Mouse (Mus musculus): ENCODE measurements around the gene Taar7b. TPM values are rescaled to one million over a fixed set of nuclear protein-coding genes. Genes with fewer than 3 reads are reported as not detected.

Taar7b gene
- polyA plus RNA-seq, 1 experiment from 2014 or later: 0.15 TPM

- 77% methylated on average over 5 of the region's 5 CpGs for WGBS
- no peak for ATAC-seq (ENCODE audit: insufficient number of reproducible peaks, low FRiP score, low TSS enrichment, low read depth)
- Histone ChIP-seq H3K27ac (replicated peaks) (no peak overlapping the region), H3K9me3 (replicated peaks) (no peaks in the 10 kb centered on the region), H3K4me2 (replicated peaks) (no peak overlapping the region), H3K9ac (no peak overlapping the region), H3K36me3 (no peaks in the 10 kb centered on the region), H3K27me3 (no peaks in the 10 kb centered on the region), H3K4me3 (replicated peaks) (no peak overlapping the region), H3K4me1 (no peaks in the 10 kb centered on the region)
Measured at GRCm38 (mm10) chr10:23986419-23986818, 13.3 kb upstream of the Taar7b start.

GRCm38 (mm10) chr10:23993381-23993780 lies 6.4 kb upstream of the Taar7b start, which contains the start of gene Taar7a:
Taar7a (minus strand) TSS chr10:23993481.
- Histone ChIP-seq H3K9me3 (replicated peaks) (no peaks in the 10 kb centered on the region), H3K4me2 (replicated peaks) (no peak within 1 kb of the TSS), H3K4me3 (replicated peaks) (no peak within 1 kb of the TSS), H3K27me3 (no peaks in the 10 kb centered on the region), H3K27ac (replicated peaks) (no peak within 1 kb of the TSS), H3K4me1 (no peaks in the 10 kb centered on the region), H3K36me3 (no peaks in the 10 kb centered on the region), H3K9ac (no peak within 1 kb of the TSS)
- ATAC-seq (ENCODE audit: insufficient number of reproducible peaks, low FRiP score, low TSS enrichment, low read depth): no peak
- 81% methylated on average over 3 of the region's 3 CpGs for WGBS

GRCm38 (mm10) chr10:24006442-24006841 lies 6.7 kb downstream of the Taar7b start:
- H3K9ac ChIP-seq: no peak overlapping the region
- no peak overlapping the region for H3K4me2 ChIP-seq (replicated peaks)
- no peak overlapping the region for H3K4me3 ChIP-seq (replicated peaks)
- no peak overlapping the region for H3K27ac ChIP-seq (replicated peaks)
- H3K9me3 ChIP-seq (replicated peaks): no peaks in the 10 kb centered on the region
- no peak for ATAC-seq (ENCODE audit: insufficient number of reproducible peaks, low FRiP score, low TSS enrichment, low read depth)
- WGBS: 59% methylated on average over 1 of the region's 1 CpGs
- H3K4me1 ChIP-seq: no peaks in the 10 kb centered on the region
- no peaks in the 10 kb centered on the region for H3K36me3 ChIP-seq
- no peaks in the 10 kb centered on the region for H3K27me3 ChIP-seq

- H3K4me1 ChIP-seq: no peaks in the 10 kb centered on the region
- no peak overlapping the region for H3K9ac ChIP-seq
- H3K36me3 ChIP-seq: no peaks in the 10 kb centered on the region
- no peak overlapping the region for H3K4me2 ChIP-seq (replicated peaks)
- WGBS: 54% methylated on average over 2 of the region's 2 CpGs
- no peaks in the 10 kb centered on the region for H3K9me3 ChIP-seq (replicated peaks)
- no peak for ATAC-seq (ENCODE audit: insufficient number of reproducible peaks, low FRiP score, low TSS enrichment, low read depth)
- H3K4me3 ChIP-seq (replicated peaks): no peak overlapping the region
- no peak overlapping the region for H3K27ac ChIP-seq (replicated peaks)
- H3K27me3 ChIP-seq: no peaks in the 10 kb centered on the region
Measured at GRCm38 (mm10) chr10:24007034-24007433, 7.3 kb downstream of the Taar7b start.

GRCm38 (mm10) chr10:24008143-24008542 lies 8.4 kb downstream of the Taar7b start:
- Histone ChIP-seq H3K36me3 (no peaks in the 10 kb centered on the region), H3K27me3 (no peaks in the 10 kb centered on the region), H3K4me1 (no peaks in the 10 kb centered on the region), H3K4me2 (replicated peaks) (no peak overlapping the region), H3K27ac (replicated peaks) (no peak overlapping the region), H3K9me3 (replicated peaks) (no peaks in the 10 kb centered on the region), H3K9ac (no peak overlapping the region), H3K4me3 (replicated peaks) (no peak overlapping the region)
- WGBS: 88% methylated on average over 1 of the region's 1 CpGs
- ATAC-seq (ENCODE audit: insufficient number of reproducible peaks, low FRiP score, low TSS enrichment, low read depth): no peak

- Histone ChIP-seq H3K27me3 (no peaks in the 10 kb centered on the region), H3K4me1 (no peaks in the 10 kb centered on the region), H3K9me3 (replicated peaks) (no peaks in the 10 kb centered on the region), H3K27ac (replicated peaks) (no peak within 1 kb of the TSS), H3K4me3 (replicated peaks) (no peak within 1 kb of the TSS), H3K9ac (no peak within 1 kb of the TSS), H3K4me2 (replicated peaks) (no peak within 1 kb of the TSS), H3K36me3 (no peaks in the 10 kb centered on the region)
- no peak for ATAC-seq (ENCODE audit: insufficient number of reproducible peaks, low FRiP score, low TSS enrichment, low read depth)
Measured at GRCm38 (mm10) chr10:24026922-24027321, 27.2 kb downstream of the Taar7b start, which contains the start of gene Taar7d. Taar7d (plus strand) TSS chr10:24027222.

- no peak for ATAC-seq (ENCODE audit: insufficient number of reproducible peaks, low FRiP score, low TSS enrichment, low read depth)
- no peak overlapping the region for H3K27ac ChIP-seq (replicated peaks)
- H3K9ac ChIP-seq: no peak overlapping the region
- H3K4me1 ChIP-seq: no peaks in the 10 kb centered on the region
- H3K4me3 ChIP-seq (replicated peaks): no peak overlapping the region
- H3K4me2 ChIP-seq (replicated peaks): no peak overlapping the region
- H3K27me3 ChIP-seq: no peaks in the 10 kb centered on the region
- H3K9me3 ChIP-seq (replicated peaks): no peaks in the 10 kb centered on the region
- no peaks in the 10 kb centered on the region for H3K36me3 ChIP-seq
Measured at GRCm38 (mm10) chr10:24031347-24031746, 31.6 kb downstream of the Taar7b start.

- 82% methylated on average over 2 of the region's 2 CpGs for WGBS
Measured at GRCm38 (mm10) chr10:24037314-24037713, 37.6 kb downstream of the Taar7b start, which contains the start of gene Taar7e. Taar7e (plus strand) TSS chr10:24037614.

GRCm38 (mm10) chr10:24040120-24040869 lies 40.6 kb downstream of the Taar7b start:
- H3K4me2 ChIP-seq (replicated peaks): no peak overlapping the region
- no peak overlapping the region for H3K4me3 ChIP-seq (replicated peaks)
- no peaks in the 10 kb centered on the region for H3K4me1 ChIP-seq
- no peaks in the 10 kb centered on the region for H3K36me3 ChIP-seq
- no peak for ATAC-seq (ENCODE audit: insufficient number of reproducible peaks, low FRiP score, low TSS enrichment, low read depth)
- 60% methylated on average over 2 of the region's 2 CpGs for WGBS
- no peak overlapping the region for H3K9ac ChIP-seq
- H3K27ac ChIP-seq (replicated peaks): no peak overlapping the region
- H3K9me3 ChIP-seq (replicated peaks): no peaks in the 10 kb centered on the region
- H3K27me3 ChIP-seq: no peaks in the 10 kb centered on the region

More at GRCm38 (mm10) chr10:24037314-24037713, 37.6 kb downstream of the Taar7b start, which contains the start of gene Taar7e:
- H3K27me3 ChIP-seq: no peaks in the 10 kb centered on the region
- no peaks in the 10 kb centered on the region for H3K4me1 ChIP-seq
- no peak within 1 kb of the TSS for H3K4me3 ChIP-seq (replicated peaks)
- no peak within 1 kb of the TSS for H3K27ac ChIP-seq (replicated peaks)
- ATAC-seq (ENCODE audit: insufficient number of reproducible peaks, low FRiP score, low TSS enrichment, low read depth): no peak
- H3K4me2 ChIP-seq (replicated peaks): no peak within 1 kb of the TSS
- no peak within 1 kb of the TSS for H3K9ac ChIP-seq
- no peaks in the 10 kb centered on the region for H3K9me3 ChIP-seq (replicated peaks)
- H3K36me3 ChIP-seq: no peaks in the 10 kb centered on the region

GRCm38 (mm10) chr10:24049210-24049609 lies 49.5 kb downstream of the Taar7b start, which contains the start of gene Taar7f:
Taar7f (plus strand) TSS chr10:24049510.
- no peak for ATAC-seq (ENCODE audit: insufficient number of reproducible peaks, low FRiP score, low TSS enrichment, low read depth)
- no peak within 1 kb of the TSS for H3K4me3 ChIP-seq (replicated peaks)

More at GRCm38 (mm10) chr10:24049210-24049609, 49.5 kb downstream of the Taar7b start, which contains the start of gene Taar7f:
- H3K36me3 ChIP-seq: no peaks in the 10 kb centered on the region
- H3K9me3 ChIP-seq (replicated peaks): no peaks in the 10 kb centered on the region
- H3K9ac ChIP-seq: no peak within 1 kb of the TSS
- no peak within 1 kb of the TSS for H3K4me2 ChIP-seq (replicated peaks)
- no peaks in the 10 kb centered on the region for H3K27me3 ChIP-seq
- no peaks in the 10 kb centered on the region for H3K4me1 ChIP-seq
- no peak within 1 kb of the TSS for H3K27ac ChIP-seq (replicated peaks)
